In genomic region chr2:91710272-91711234, GRCm38 (mm10) we compare ENCODE assay signal across 8 mouse cellular contexts. TPM values are rescaled to one million over a fixed set of nuclear protein-coding genes. Genes with fewer than 3 reads are reported as not detected.
DNase-seq lines count a peak whose midpoint lies in the region; TF ChIP-seq lines count a peak whose summit lies in the region.

TSS of gene Atg13 (minus strand) at chr2:91710576.
TSS of gene Harbi1 (plus strand) at chr2:91710852.

- intact Hi-C loops in gastrocnemius, adult 2 months (cut with DNase I), result loop anchor here (2.0 kb wide), 1 partner anchor 20 kb away; the partner anchor contains the start of gene Ambra1

- H3K4me3 ChIP-seq in gastrocnemius, adult 2 months, result peak within 1 kb of the TSS; percentile 91
- H3K4me3 ChIP-seq in megakaryocyte, embryonic 14.5 days (replicated peaks), result peak within 1 kb of the TSS; percentile 95

- TF ChIP-seq CTCF in gastrocnemius, adult 2 months (IDR thresholded peaks at IDR 0.05), result no peak

- peak within 1 kb of the TSS; percentile 99 for H3K27ac ChIP-seq in gastrocnemius, adult 2 months

- peaks cover 14% of the 10 kb centered on the region for H3K36me3 ChIP-seq in megakaryocyte, embryonic 14.5 days (replicated peaks; ENCODE audit: low read length)

- peaks cover 30% of the 10 kb centered on the region for H3K4me1 ChIP-seq in megakaryocyte, embryonic 14.5 days

- H3K27me3 ChIP-seq in megakaryocyte, embryonic 14.5 days (replicated peaks), result no peaks in the 10 kb centered on the region

- DNase-seq in WW6 (ENCODE audit: low read depth, low spot score), result peak; percentile 71
- DNase-seq in cerebellum, postnatal 4 days (ENCODE audit: low spot score in 2 of 2), result peak; percentile 85 to 89
- DNase-seq in gastrocnemius, adult 2 months, result peak; percentile 96
- peak; percentile 96 for DNase-seq in hindlimb bud, embryonic 11.5 days (ENCODE audit: extremely low spot score, low read depth, low spot score)
- peak; percentile 76 to 89 for DNase-seq in left cerebral cortex, adult 8-10 months (ENCODE audit: low spot score in 2 of 2)
- peak; percentile 95 for DNase-seq in right cerebral cortex, postnatal 10 days (ENCODE audit: low spot score in 2 of 2)
- DNase-seq in urinary bladder, postnatal 25 days (ENCODE audit: low spot score), result peak; percentile 92

- no peaks in the 10 kb centered on the region for H3K9me3 ChIP-seq in megakaryocyte, embryonic 14.5 days

RNA-seq across cellular contexts. Expression of gene Atg13, which starts in this region (rescaled TPM):
- total RNA-seq in gastrocnemius, adult 2 months (2021), result 10 to 100 TPM; 32.2 to 36.2 TPM
- total RNA-seq in left cerebral cortex, adult 8-10 months (2022), result 10 to 100 TPM; 76.1 to 90.9 (median 83.8) TPM
- 23.7 and 69.4 TPM in 2 replicates for polyA plus RNA-seq in megakaryocyte, embryonic 14.5 days (2012; ENCODE audit: insufficient read depth, low replicate concordance)

RNA-seq across cellular contexts. Expression of gene Harbi1, which starts in this region (rescaled TPM):
- total RNA-seq in gastrocnemius, adult 2 months (2021), result 1 to 10 TPM; 4.9 to 5.6 TPM
- 1 to 10 TPM; 6.8 to 8.6 (median 7.5) TPM for total RNA-seq in left cerebral cortex, adult 8-10 months (2022)
- polyA plus RNA-seq in megakaryocyte, embryonic 14.5 days (2012; ENCODE audit: insufficient read depth, low replicate concordance), result 0.44 and 0.82 TPM in 2 replicates

Comparison
In these comparisons a context has a peak if more than half of its experiments do, and no peak if none do; other contexts are left out.
1. Peak in every context shown above with its lines: DNase-seq, H3K4me3 ChIP-seq and H3K27ac ChIP-seq.